Mouse (Mus musculus) MEL (cell line): ENCODE results near the gene Azgp1.

Experiments used
- EP300 ChIP-seq, 2 experiments: IDR thresholded peaks; 2 replicates each; pipeline ENCODE4 v1.6.1; 2011; ENCODE audit warnings: improper control_type of control experiment in 2 of 2, low read length in 2 of 2, low read depth in 1 of 2, mild to moderate bottlenecking in 1 of 2
- ETS1 ChIP-seq: IDR thresholded peaks from 2 replicates; pipeline ENCODE4 v1.6.1; 2012; ENCODE audit warnings: low read depth, mild to moderate bottlenecking, inconsistent platforms, low read length, improper control_type of control experiment, moderate library complexity
- MAX ChIP-seq: IDR thresholded peaks from 2 replicates; pipeline ENCODE4 v1.6.1; 2011; ENCODE audit warnings: low read length, improper control_type of control experiment
- POLR2A ChIP-seq, 2 experiments: IDR thresholded peaks; 2 replicates each; pipeline ENCODE4 v1.6.1; 2011 to 2012; ENCODE audit warnings: low read length in 2 of 2, mild to moderate bottlenecking in 2 of 2, control low read depth in 1 of 2, improper control_type of control experiment in 1 of 2, low read depth in 1 of 2, moderate library complexity in 1 of 2; ENCODE audit not compliant: control insufficient read depth in 1 of 2, insufficient read depth in 1 of 2, poor library complexity in 1 of 2
- TBP ChIP-seq: IDR thresholded peaks from 2 replicates; pipeline ENCODE4 v1.8.0; 2011; ENCODE audit warnings: low read depth, low read length, improper control_type of control experiment
- USF2 ChIP-seq, 2 experiments: IDR thresholded peaks; 2 replicates each; pipeline ENCODE4 v1.6.1; 2011 to 2012; ENCODE audit warnings: improper control_type of control experiment in 2 of 2, low read length in 2 of 2, borderline replicate concordance in 1 of 2, inconsistent platforms in 1 of 2, low read depth in 1 of 2, mild to moderate bottlenecking in 1 of 2; ENCODE audit not compliant: insufficient read depth in 1 of 2
- ZNF384 ChIP-seq: IDR thresholded peaks from 2 replicates; pipeline ENCODE4 v1.6.1; 2012; ENCODE audit warnings: low read depth, mild to moderate bottlenecking, inconsistent platforms, low read length, improper control_type of control experiment

- no peak for TF ChIP-seq ZNF384
- TF ChIP-seq EP300 (IDR thresholded peaks at IDR 0.05; ENCODE audit: low read depth in 1 of 2, low read length in 2 of 2), result no peak
- TF ChIP-seq USF2 (IDR thresholded peaks at IDR 0.05; ENCODE audit: borderline replicate concordance in 1 of 2, insufficient read depth in 1 of 2, low read depth in 1 of 2, low read length in 2 of 2), result no peak
- TF ChIP-seq POLR2A (IDR thresholded peaks at IDR 0.05; ENCODE audit: control insufficient read depth in 1 of 2, insufficient read depth in 1 of 2, low read depth in 1 of 2, low read length in 2 of 2, poor library complexity in 1 of 2), result no peak
- no peak for TF ChIP-seq MAX
- no peak for TF ChIP-seq TBP
- no peak for TF ChIP-seq ETS1
Observed at GRCm38 (mm10) chr5:138009437-138009836, 28.1 kb downstream of the Azgp1 start.
